Mouse (Mus musculus) cerebellum, postnatal 10 days (tissue): ENCODE results near the gene Saal1.
A peak's percentile ranks its signal among the peaks of the same experiment; 100 is the strongest.
"Not testable (repeated sequence)": the region's sequence is repeated elsewhere in the genome, so short reads cannot be mapped to it uniquely, and the experiment has no call there.

Experiments
- DNase-seq, 2 experiments: peaks; one replicate each; pipeline ENCODE4 v3.0.0; 2021; ENCODE audit warnings: mixed read lengths in 2 of 2

Saal1 gene

DNA sequence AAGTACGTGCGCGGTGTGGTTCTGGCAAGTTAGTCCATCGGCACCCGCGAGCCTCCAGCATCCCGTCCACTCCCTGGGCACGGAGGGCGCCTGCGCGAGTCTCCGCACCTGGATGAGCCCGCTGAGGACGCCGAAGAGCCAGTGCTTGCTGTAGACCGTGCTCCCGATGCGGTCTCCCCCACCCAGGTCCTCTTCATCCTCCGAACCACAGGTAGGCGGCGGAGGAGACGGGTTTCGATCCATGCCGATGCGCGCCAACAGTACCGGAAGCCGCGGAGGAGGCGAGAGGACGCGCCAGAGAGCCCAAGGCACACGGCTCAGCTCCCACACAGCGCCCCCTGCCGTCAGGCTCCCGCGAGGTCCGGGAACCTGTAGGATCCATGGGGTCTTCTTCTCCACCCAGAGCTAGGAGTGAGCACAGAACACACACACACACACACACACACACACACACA, at the start of gene Saal1:
Saal1 (minus strand) TSS at position 291 of the 455 bp plus-strand sequence.
- peak; percentile 97 to 98 for DNase-seq

DNA sequence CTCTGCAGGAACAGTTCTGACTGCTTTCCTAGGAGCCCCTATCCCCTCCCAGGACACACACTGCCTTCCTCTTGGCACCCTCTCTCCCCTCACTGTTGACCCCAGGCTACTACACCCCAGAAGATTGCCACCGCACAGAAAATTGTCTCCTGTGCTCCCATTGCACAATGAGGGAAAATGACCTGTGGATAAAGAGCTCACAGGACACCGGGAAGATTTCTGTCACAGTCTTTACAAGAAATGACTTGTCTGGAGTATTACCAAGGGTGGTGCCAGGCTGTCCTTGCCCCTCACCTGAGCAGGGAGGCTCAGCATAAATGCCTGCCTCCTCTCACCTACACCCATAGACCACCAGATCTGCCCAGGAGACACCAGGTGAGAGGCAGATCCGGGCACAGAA, 41.0 kb upstream of the Saal1 start, which contains the start of gene Saa2:
Saa2 (plus strand) TSS at position 301 of the 400 bp plus-strand sequence.
- no peak for DNase-seq

DNA sequence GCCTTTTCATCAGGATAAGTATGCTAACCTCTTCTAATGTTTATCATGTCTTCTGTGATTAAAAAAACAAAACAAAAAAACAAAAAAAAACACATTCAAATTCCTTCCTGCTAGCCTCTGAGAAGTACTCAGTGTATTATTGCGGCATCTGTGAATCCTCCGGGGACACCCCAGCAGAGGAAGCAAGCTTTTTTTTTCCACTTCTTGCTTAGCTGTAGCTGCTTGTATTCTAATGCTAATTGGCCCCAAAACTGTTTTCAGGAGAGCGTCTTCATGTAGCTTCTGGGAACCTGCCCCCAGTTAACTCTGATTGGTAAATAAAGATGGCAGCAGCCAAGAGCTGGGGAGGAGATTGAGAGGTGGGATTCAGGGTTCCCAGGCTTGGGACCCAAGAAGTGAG, 38.0 kb upstream of the Saal1 start:
- DNase-seq = no peak

DNA sequence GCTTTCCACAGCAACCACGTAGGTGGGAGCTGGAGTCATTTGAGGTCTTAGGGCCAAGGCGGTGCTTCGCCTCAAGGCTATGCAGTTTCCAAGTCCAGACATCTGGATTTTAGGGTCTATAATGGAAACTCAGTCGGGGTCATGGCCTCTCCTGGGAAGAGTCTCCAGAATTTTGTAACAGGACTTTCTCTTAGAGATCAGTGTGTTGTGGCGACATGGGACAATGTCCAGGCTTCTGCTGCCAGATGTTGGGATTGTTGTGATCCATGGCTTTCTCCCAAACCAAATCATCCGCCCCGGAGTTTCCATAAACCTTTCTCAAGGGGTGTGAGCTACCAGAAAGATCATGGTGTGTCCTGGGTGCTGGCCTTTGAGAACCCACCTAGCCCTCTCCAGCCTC, 35.9 kb upstream of the Saal1 start:
- no peak for DNase-seq

GRCm38 (mm10) chr7:46745816-46746215, 35.3 kb upstream of the Saal1 start:
- no peak for DNase-seq

GRCm38 (mm10) chr7:46742880-46743279, 32.4 kb upstream of the Saal1 start, which contains the start of gene Saa1:
Saa1 (minus strand) TSS chr7:46742980.
- DNase-seq = not testable (repeated sequence)

GRCm38 (mm10) chr7:46740041-46740440, 29.6 kb upstream of the Saal1 start:
- not testable (repeated sequence) for DNase-seq

DNA sequence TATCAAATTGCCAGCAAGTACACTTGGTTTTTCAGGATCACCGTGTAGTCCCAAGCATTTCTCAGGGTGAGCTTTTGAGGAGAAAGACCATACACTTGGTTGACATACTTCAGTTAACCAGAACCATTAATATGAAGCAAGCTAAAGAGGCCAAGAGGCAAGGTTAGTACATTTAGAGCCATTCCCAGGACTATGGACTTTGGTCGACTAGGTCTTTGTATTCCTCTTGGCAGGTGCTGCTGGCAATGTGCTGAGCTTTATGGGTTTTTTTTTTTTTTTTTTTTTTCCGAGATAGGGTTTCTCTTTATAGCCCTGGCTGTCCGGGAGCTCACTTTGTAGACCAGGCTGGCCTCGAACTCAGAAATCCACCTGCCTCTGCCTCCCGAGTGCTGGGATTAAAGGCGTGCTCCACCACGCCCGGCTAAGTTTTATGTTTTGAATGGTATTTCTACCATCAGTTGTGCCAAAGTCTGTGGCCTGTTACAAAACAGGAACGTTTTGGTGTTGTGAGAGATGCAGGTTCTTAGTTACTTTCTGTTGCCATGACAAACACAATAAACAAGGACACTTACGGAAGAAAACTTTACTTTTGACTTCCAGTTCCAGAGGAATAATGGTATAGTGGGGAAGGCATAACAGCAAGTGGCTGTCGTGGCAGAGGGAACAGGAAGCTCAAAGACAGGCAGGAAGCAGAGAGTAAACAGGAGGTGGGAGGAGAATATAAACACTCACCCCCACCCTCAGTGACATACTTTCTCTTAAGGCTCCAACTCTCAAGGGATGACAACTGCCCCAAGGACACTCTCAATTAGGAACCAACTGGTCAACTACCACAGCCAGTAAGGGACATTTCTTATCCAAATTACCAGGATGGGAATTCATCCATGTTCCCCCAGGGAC, 28.3 kb upstream of the Saal1 start:
- no peak for DNase-seq

DNA sequence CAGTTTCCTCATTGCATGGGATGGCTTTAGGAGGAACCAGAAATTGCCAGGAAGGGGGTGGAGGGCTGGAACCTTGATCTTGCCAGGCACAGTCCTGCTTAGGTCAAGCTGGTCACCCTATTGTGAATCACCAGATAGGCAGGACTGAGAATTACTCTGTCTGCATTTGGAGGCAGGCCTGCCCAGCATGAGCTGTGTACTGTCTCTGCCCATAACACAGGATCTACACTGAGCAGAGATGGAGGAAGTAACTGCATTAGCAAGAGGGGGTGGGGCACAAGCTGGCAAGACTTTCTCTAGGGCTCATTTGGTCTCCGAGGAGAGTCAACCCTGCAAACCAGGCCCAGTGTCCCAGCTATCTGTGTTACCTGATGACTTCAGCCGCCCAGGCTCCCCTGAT, 24.5 kb upstream of the Saal1 start:
- no peak for DNase-seq

DNA sequence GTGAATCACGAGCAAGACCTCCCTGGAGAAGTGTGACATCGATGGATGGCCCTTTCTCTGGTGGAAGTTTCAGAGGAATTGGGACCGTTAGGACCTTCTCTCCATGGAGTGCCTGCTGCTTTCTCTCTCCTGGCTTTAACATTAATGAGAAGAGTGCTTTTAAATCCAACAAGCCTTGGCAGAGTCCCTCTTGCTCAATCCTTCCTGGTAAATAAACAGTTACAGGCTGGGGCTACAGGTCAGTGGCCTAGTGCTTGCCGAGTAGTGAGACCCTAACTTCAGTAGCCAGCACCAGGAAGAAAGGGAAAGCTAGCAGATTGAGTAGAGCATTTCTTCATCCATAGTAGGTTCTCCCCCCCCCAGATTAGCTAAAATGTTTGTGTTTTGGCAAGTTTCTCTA, 22.0 kb upstream of the Saal1 start, which contains the start of gene Saa4:
Saa4 (minus strand) TSS at position 146 of the 400 bp plus-strand sequence.
- DNase-seq = no peak

DNA sequence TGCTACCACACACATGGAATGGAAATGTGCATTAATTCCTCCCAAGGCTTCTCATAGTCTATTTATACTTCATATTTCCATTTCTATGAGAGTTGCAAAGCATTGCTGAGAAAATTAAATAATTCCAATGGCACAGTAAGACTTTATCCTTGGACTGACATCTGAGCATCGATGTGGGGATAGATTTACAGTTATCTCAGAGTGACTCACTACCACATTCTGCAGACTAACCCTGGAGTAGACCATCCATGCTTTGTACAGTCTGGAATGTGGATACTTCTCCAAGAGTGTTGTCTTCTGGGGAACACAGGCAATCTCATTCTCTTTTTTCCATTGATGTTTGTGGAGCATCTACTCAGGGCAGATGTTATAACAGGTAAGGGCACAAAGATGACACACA, 17.1 kb upstream of the Saal1 start:
- DNase-seq = no peak

DNA sequence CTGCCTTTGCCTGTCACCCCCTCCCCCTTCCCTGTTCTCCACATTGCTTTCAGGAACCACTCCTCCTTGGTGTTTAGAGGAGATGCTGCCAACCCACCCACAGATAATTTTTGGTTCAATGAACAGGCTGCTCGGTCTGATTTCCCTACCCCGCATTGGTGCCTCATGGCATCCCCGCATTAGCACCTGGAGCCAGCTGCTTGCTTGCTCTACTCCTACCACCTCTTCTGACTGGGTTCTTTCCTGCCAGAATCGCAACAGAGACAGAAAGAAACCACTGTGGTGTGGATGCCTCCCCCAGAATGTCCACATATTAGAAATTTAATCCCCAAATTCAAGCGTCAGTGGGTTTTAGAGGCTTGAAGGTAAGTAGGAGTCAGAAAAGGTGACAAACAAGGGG, 13.9 kb upstream of the Saal1 start:
- DNase-seq = peak in 1 of 2 experiments; percentile 33

DNA sequence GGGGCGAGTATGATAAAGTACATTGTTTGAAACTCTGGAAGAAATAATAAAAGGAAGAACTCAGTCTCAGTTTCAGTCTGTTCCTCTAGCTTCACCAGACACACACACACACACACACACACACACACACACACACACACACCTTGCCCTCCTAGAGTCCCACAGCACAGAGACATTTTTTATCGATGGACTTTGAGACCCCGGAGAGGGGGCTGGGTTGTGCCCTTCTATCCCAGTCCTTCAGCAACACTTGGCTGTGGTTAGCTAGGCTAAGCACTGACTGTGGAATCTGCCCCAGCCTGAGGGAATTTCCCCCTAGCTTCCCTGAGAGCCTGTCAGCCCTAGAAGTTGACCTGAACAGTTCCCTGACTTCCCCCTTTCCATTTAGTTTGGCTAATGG, 13.4 kb upstream of the Saal1 start:
- DNase-seq = no peak

GRCm38 (mm10) chr7:46723354-46723753, 12.9 kb upstream of the Saal1 start:
- DNase-seq = no peak

- peak; percentile 72 to 79 for DNase-seq
Measured at GRCm38 (mm10) chr7:46720460-46720859, 10.0 kb upstream of the Saal1 start.

GRCm38 (mm10) chr7:46719526-46719925, 9.0 kb upstream of the Saal1 start:
- DNase-seq = peak; percentile 42 to 44

DNA sequence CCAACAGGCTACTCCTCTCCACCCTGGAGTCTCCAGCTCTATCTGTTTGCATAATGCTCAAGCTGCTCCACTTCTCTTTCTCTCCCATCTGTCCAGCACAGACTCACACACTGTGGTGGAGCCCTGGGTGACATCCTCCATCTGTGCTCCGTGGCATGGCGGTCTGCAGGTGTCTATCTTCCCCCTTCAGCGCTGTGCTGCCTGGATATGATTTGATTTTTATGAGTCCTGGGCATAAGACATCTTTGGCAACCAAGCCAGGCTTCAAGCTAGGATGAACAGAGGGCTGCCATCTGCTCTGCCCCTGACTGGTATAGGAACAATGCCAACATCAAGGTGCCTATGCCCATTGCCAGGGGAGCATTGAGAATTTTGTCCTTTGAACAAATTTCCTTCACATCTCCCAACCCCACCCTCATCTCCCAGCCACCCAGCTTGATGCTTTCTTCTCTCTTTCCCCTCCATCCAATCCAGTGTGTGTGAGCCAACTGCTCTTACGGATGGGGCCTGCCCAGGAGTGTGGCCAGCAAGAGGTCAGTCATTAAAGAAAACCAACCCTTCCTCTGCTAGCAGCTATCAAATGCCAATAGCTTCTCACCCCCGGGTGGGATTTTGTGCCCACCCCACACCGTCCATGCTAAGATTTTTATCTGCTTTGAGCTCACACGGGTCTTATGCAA, 8.3 kb upstream of the Saal1 start:
- DNase-seq = peak; percentile 84 to 88

DNA sequence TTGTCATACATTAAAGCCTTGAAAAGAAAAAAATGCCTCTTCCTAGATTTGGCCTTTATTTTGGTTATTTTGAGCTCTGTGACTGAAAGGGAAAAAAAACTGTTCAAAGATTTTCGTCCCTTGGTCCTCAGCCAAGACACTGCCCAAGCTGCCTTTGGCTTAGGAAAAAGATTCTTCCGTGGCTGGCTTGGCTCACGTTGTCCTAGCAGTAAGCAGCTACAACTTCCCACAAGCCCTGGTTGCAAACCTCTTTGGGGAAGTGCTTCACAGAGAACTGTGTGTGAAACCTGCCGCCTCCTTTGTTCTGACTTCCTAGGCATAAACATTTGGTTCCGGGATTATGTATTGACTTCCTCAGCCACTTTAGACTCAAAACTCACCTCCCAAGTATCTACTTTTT, 6.4 kb upstream of the Saal1 start:
- peak; percentile 62 to 67 for DNase-seq

- no peak for DNase-seq
Measured at GRCm38 (mm10) chr7:46715600-46715999, 5.1 kb upstream of the Saal1 start, which contains the start of gene Saa3. Saa3 (minus strand) TSS chr7:46715700.

DNA sequence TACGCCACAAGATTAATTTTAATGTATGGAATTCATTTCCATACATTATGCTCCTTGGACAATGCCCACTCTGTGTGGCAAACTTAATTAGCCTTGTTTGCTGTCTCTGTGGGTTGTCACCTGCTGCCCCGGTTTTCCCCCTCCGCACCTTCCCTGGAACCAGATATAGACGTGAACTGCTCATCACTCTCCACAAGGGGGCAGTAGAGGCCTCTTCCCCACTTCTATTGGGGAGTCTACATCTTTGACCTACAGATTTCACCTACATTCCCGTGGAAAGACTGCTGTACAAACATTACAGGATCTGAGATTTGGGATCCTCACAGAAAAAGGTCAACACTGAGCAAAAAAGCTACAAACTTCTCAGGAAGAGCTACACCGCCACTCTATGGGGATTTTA, 4.0 kb upstream of the Saal1 start:
- DNase-seq = peak; percentile 89 to 93

- DNase-seq = no peak
Measured at GRCm38 (mm10) chr7:46712250-46712649, 1.8 kb upstream of the Saal1 start.

- DNase-seq = peak; percentile 75 to 82
Measured at GRCm38 (mm10) chr7:46700521-46701025, 9.9 kb downstream of the Saal1 start.

- DNase-seq = no peak
Measured at GRCm38 (mm10) chr7:46696754-46697153, 13.7 kb downstream of the Saal1 start.
